Mouse (Mus musculus): ENCODE data around the gene Tvp23b. TPM values are rescaled to one million over a fixed set of nuclear protein-coding genes. Genes with fewer than 3 reads are reported as not detected.
A peak's percentile ranks its signal among the peaks of the same experiment; 100 is the strongest.

Tvp23b gene
- polyA plus RNA-seq, 1 experiment from 2014 or later = 67.1 TPM

DNA sequence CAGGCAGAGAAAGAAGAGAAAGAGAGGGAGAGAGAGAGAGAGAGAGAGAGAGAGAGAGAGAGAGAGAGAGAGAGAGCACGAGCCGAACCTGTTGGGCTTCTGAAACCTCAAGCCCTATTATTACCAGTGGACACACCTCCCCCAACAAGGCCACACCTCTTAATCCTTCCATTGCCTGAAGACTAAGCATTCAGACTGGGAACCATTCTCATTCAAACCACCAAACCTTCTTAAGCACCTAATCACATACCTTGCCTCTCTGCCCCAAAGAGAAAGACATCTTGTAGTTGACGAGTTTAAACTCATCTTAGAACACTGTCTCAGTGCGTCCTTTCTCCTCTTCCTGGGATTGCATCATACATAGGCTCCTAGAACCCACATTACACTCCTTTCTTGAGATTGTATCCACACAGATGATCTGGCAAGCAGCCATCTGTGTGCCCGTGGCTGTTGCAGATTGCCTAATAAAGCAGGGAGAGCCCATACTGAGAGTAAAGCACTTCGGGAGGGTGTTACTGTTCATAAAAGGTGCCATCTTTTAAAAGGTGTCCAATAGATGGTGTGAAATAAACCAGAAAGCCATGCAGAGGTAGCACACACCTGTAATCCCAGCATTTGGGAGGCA is 24.7 kb downstream of the Tvp23b start:
- no peak overlapping the region for H3K9ac ChIP-seq
- H3K4me3 ChIP-seq = no peak overlapping the region
- H3K27ac ChIP-seq = no peak overlapping the region
- no peaks in the 10 kb centered on the region for H3K27me3 ChIP-seq
- no peaks in the 10 kb centered on the region for H3K36me3 ChIP-seq
- 64% methylated on average over 4 of the region's 6 CpGs for WGBS
- no peak for ATAC-seq (ENCODE audit: low FRiP score, low read depth)
- 0 out of 2 replicates have a peak, but pooled peaks cover 3% of the 10 kb centered on the region for H3K4me1 ChIP-seq
- no peak overlapping the region for H3K4me2 ChIP-seq (replicated peaks)
- no peaks in the 10 kb centered on the region for H3K9me3 ChIP-seq

DNA sequence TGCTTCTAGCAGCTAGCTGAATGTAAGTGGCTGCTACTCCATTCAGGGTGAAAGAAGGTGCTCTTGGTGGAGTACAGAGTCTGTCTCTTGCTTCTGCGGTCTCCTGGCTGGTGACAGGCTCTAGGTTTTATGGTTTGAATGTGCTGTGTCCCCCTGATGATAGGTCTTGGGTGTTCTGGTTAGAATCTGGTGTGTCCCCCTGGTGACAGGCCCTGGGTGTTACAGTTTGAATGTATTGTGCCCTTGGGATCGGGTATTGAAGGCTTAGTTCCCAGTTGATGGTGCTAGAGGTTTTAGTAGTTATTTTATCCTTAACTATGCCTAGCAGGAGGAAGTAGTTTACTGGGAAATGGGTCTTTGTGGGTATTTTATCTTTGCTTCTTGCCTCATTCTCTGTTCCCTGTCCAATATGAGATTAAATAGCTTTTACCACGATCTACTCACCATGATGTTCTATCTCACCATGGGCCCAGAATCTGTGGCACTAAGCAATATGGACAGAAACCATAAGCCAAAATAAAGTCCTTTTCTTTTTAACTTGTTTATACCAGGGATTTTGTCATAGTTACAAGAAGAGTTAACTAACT is 30.6 kb downstream of the Tvp23b start:
- Histone ChIP-seq H3K4me1 (peaks cover 9% of the 10 kb centered on the region), H3K36me3 (no peaks in the 10 kb centered on the region), H3K9ac (no peak overlapping the region), H3K4me3 (no peak overlapping the region), H3K27me3 (no peaks in the 10 kb centered on the region), H3K9me3 (no peaks in the 10 kb centered on the region), H3K4me2 (replicated peaks) (no peak overlapping the region), H3K27ac (no peak overlapping the region)
- WGBS = 65% methylated on average over 3 of the region's 3 CpGs
- ATAC-seq (ENCODE audit: low FRiP score, low read depth) = no peak

DNA sequence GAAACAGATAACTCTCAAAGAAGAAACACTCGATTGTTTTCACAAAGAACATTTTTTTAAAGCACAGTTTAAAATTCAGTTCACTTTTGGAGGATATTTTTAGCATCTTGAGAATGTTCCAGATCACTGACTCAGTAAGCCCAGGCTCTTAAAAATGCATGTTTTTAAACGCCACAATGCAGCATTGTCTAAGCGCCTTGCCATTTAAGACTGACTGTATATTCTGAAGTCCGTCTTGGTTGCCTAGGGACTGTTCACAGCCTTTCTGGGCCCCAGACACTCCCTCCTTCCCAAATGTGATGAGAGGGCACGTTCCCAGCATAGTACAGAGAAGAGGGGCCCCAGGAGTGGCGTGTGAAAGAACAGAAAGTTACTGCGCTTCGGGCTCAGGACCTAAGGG is 32.1 kb downstream of the Tvp23b start:
- Histone ChIP-seq H3K4me2 (replicated peaks) (no peak overlapping the region), H3K4me1 (peaks cover 13% of the 10 kb centered on the region), H3K27me3 (no peaks in the 10 kb centered on the region), H3K27ac (0 out of 2 replicates have a peak overlapping the region, but pooled peaks have one; percentile 44), H3K4me3 (no peak overlapping the region), H3K36me3 (no peaks in the 10 kb centered on the region), H3K9ac (no peak overlapping the region), H3K9me3 (no peaks in the 10 kb centered on the region)
- WGBS = 59% methylated on average over 8 of the region's 8 CpGs
- no peak for ATAC-seq (ENCODE audit: low FRiP score, low read depth)

DNA sequence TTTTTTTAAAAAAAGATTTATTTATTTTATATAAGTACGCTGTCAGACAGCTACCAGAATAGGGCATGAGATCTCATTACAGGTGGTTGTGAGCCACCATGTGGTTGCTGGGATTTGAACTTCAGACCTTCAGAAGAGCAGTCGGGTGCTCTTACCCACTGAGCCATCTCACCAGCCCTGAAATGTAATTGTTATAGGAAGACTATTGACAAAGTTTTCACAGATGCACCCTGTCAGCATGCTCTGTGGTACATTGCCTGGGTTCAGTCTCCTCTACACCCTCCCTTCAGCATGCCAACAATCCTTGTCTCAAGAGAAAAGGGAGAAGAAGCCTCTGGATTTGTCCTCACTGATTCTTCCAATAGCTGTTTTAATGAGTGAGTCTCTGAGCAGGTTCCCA is 33.9 kb downstream of the Tvp23b start:
- Histone ChIP-seq H3K4me1 (peaks cover 13% of the 10 kb centered on the region), H3K27ac (no peak overlapping the region), H3K9ac (no peak overlapping the region), H3K4me2 (replicated peaks) (no peak overlapping the region), H3K36me3 (no peaks in the 10 kb centered on the region), H3K9me3 (no peaks in the 10 kb centered on the region), H3K27me3 (no peaks in the 10 kb centered on the region), H3K4me3 (no peak overlapping the region)
- WGBS = 92% methylated on average over 2 of the region's 2 CpGs
- no peak for ATAC-seq (ENCODE audit: low FRiP score, low read depth)

DNA sequence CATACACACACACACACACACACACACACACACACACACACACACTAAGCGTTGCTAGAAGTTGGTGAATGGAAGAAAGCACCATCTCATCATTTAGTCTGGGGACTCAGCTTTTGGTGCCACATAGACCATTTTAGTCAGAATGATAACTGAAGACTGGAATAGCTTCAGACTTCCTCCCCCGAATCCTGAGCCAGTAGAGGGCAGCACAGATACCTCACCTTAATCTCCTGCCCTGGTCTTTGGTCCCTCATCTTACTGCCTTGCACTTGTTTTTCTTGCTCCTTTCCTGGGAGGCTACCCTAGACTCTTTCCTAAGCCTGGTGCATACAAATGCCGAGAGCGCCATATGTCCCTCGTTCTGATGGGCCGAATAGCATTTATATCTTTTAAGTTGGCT is 35.3 kb downstream of the Tvp23b start:
- H3K4me3 ChIP-seq = no peak overlapping the region
- no peak overlapping the region for H3K27ac ChIP-seq
- 0 out of 2 replicates have a peak, but pooled peaks cover 4% of the 10 kb centered on the region for H3K9me3 ChIP-seq
- no peak overlapping the region for H3K9ac ChIP-seq
- H3K4me1 ChIP-seq = peaks cover 13% of the 10 kb centered on the region
- no peaks in the 10 kb centered on the region for H3K36me3 ChIP-seq
- no peak overlapping the region for H3K4me2 ChIP-seq (replicated peaks)
- H3K27me3 ChIP-seq = no peaks in the 10 kb centered on the region
- ATAC-seq (ENCODE audit: low FRiP score, low read depth) = no peak
- 59% methylated on average over 6 of the region's 6 CpGs for WGBS

DNA sequence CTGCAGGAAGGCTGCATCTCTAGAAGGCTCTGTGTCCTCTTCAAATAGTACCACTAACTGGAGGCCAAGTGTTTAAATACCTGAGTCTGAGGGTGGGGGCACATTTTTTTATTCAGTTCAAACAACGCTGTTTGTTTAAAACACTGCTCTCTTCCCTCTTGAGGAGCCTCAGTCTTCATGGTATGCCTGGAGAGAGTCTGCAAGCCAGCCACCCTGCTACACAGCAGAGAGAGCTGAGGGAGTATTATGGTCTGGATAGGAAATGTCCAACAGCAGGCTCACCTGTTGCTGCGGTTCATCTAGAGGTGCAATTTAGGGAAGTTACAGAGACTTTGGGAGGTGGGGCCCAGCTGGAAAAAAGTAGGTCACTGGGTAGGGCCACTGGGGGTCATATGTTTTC is 36.2 kb downstream of the Tvp23b start:
- Histone ChIP-seq H3K4me2 (replicated peaks) (no peak overlapping the region), H3K4me1 (peaks cover 22% of the 10 kb centered on the region), H3K9me3 (0 out of 2 replicates have a peak, but pooled peaks cover 4% of the 10 kb centered on the region), H3K36me3 (no peaks in the 10 kb centered on the region), H3K27me3 (no peaks in the 10 kb centered on the region), H3K9ac (no peak overlapping the region), H3K27ac (no peak overlapping the region), H3K4me3 (no peak overlapping the region)
- WGBS = 73% methylated on average over 2 of the region's 2 CpGs
- ATAC-seq (ENCODE audit: low FRiP score, low read depth) = no peak

DNA sequence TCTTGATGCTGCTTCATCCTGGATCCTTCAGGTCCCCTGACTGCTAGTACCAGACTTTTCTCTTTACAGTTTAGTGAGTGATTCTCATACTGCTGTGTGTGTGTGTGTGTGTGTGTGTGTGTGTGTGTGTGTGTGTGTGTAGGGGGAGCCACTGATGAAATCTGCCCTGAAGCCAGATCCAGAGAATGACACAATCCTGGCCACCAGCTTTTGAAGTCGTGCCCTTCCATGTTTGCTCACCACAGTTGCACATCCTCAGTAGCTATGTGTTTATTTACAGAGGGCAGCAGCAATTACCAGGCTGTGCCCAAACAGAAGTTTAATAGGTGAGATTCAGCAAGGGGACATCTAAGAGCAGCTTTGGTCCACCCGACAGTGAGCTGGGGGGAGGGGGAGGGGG is 37.5 kb downstream of the Tvp23b start:
- WGBS = 13% methylated on average over 2 of the region's 2 CpGs
- Histone ChIP-seq H3K27ac (no peak overlapping the region), H3K9ac (no peak overlapping the region), H3K4me3 (no peak overlapping the region), H3K9me3 (0 out of 2 replicates have a peak, but pooled peaks cover 4% of the 10 kb centered on the region), H3K4me1 (peaks cover 20% of the 10 kb centered on the region), H3K36me3 (no peaks in the 10 kb centered on the region), H3K4me2 (replicated peaks) (no peak overlapping the region), H3K27me3 (no peaks in the 10 kb centered on the region)
- no peak for ATAC-seq (ENCODE audit: low FRiP score, low read depth)

DNA sequence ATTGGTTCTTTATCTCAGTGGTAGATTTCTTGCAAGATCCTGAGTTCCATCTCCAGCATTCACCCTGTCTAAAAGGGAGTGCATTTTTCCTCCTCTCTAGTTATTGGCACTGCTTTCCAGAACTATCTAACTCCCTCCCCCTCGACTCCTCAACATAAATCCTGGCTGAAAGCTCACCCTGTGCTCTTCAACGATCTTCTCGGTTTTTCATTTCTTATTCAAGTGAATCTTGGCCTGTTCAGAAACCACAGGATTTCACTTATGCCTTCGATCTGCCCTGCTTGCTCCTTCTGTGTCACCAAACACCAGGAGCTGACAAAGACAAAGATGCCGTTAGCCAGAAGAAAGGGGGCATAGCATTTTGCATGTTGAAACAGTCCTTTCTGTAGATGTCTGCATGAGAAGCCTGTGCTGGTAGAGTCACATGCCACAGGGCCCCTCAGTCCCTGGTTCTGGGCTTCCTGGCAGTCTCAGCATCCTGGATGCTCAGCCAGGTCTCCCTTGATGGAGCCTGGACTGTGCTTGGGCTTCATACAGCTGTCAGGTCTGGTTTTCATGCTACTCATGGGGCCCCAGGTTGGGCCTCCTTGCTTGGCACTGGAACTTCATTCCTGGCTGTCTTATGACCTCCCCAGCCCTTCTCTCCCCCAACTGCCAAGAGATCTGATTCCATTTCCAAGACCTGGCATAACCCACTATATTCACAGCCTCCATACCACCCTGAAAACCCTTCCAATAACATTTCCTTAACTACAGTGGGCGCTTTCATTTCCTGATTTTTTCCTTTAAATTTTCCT is 40.9 kb downstream of the Tvp23b start:
- Histone ChIP-seq H3K27ac (peak overlapping the region; percentile 97), H3K4me2 (replicated peaks) (peak overlapping the region; percentile 50), H3K4me1 (peaks cover 27% of the 10 kb centered on the region), H3K27me3 (no peaks in the 10 kb centered on the region), H3K4me3 (peak overlapping the region; percentile 31), H3K36me3 (no peaks in the 10 kb centered on the region), H3K9ac (no peak overlapping the region), H3K9me3 (0 out of 2 replicates have a peak, but pooled peaks cover 4% of the 10 kb centered on the region)
- WGBS = 64% methylated on average over 6 of the region's 6 CpGs
- ATAC-seq (ENCODE audit: low FRiP score, low read depth) = peak; percentile 55; the same call in 1 of the 2 replicates

DNA sequence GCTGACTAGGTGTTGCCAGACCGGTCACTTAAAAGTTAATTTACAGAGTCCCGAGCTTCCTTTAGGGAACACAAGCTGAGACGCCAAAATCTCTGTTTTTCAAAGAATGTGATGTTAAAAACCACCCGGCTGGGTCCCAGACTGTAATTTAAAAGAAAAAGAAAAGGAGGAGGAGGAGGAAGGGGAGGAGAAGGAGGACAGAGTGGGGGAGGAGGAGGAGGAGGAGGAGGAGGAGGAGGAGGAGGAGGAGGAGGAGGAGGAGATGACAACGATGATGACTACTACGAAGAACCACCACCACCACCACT is 41.4 kb downstream of the Tvp23b start:
- ATAC-seq (ENCODE audit: low FRiP score, low read depth) = peak; percentile 25
- Histone ChIP-seq H3K4me1 (peaks cover 23% of the 10 kb centered on the region), H3K27me3 (no peaks in the 10 kb centered on the region), H3K4me2 (replicated peaks) (peak overlapping the region; percentile 50), H3K4me3 (peak overlapping the region; percentile 31), H3K27ac (peak overlapping the region; percentile 97; the same call in 1 of the 2 replicates), H3K36me3 (no peaks in the 10 kb centered on the region), H3K9ac (no peak overlapping the region), H3K9me3 (0 out of 2 replicates have a peak, but pooled peaks cover 4% of the 10 kb centered on the region)
- WGBS = 4% methylated on average over 6 of the region's 6 CpGs

DNA sequence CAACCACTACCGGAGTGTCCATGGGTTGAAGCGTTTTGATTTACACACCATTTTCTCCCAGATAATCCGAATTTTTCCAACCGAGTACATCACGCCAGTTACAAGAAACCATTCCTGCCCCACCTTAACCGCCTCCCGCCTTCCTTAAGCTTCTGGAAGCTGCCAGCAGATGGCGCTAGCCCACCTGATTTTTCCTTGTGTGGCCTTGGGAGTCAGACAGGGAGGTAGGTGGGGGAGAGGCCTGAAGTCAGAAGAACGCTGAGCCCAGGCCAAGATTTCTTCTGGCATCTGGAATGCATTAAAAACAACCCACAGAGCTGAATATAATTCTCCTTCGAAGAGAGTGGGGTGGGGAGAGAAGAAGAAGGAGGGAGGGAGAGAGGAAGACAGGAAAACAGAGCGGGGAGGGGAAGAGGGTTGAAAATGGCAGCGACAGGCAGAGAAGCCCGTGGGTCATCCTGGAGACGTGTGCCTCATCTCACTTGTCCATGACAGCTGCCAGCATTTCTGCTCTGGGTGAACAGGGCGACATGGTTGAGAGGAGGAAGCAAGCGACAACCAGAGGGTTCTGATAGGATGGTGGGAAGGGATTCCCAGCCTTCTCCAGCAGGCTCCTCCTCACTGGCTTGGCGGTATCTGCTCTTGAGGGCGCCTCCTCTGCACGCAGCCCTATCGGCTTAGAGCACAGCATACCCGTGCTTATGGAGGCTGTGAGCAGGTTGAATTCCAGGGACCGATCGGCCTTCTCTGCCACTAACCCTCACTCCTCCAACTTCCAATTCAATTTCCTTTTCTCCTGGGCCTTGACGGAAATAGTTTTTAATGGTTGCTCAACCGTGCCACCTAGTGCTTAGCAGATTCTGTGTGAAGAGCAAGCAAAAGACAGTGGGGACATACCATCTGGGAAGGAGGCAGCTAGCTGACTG is 42.1 kb downstream of the Tvp23b start:
- Histone ChIP-seq H3K9me3 (0 out of 2 replicates have a peak, but pooled peaks cover 4% of the 10 kb centered on the region), H3K4me3 (peak overlapping the region; percentile 32), H3K4me2 (replicated peaks) (peak overlapping the region; percentile 60), H3K36me3 (no peaks in the 10 kb centered on the region), H3K27ac (peak overlapping the region; percentile 97), H3K9ac (peak overlapping the region; percentile 35), H3K4me1 (peaks cover 23% of the 10 kb centered on the region), H3K27me3 (no peaks in the 10 kb centered on the region)
- peak; percentile 90 for ATAC-seq (ENCODE audit: low FRiP score, low read depth)
- 14% methylated on average over 25 of the region's 25 CpGs for WGBS

DNA sequence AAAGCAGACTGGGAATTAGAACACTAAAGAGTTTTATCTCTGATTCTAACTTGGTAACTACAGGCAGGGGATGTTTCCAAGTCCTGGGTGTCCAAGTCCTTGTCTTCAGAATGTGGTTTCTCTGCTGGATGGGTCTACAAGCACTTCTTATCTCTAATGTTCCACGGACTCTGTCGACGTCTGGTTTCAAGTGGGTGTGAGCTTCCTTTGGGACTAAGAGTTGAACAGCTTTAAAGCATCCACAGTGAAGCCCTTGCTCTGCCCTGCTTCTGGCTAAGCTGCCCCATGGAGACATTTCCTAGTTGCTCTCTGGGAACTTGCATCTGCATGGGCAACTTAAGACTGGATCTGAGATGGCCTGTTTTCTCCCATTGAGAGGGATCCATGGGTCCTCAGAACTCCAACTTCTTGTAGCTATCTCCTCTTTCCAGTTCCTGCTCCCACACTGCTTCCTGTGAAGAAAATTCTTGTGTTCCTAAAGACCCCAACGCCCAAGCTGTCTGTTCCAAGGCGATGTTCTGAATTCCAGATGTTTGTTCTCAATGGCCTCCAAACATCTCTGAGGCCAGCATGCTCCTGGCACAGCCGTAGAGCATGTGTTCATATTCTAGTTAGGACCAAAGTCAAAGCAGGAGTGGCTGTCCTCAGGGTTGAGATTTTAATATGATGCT is 45.0 kb downstream of the Tvp23b start:
- no peaks in the 10 kb centered on the region for H3K36me3 ChIP-seq
- no peak overlapping the region for H3K27ac ChIP-seq
- no peaks in the 10 kb centered on the region for H3K27me3 ChIP-seq
- H3K9me3 ChIP-seq = peaks cover 3% of the 10 kb centered on the region; the same call in 1 of the 2 replicates
- no peak overlapping the region for H3K4me2 ChIP-seq (replicated peaks)
- 85% methylated on average over 6 of the region's 6 CpGs for WGBS
- no peak for ATAC-seq (ENCODE audit: low FRiP score, low read depth)
- peaks cover 23% of the 10 kb centered on the region for H3K4me1 ChIP-seq
- H3K4me3 ChIP-seq = no peak overlapping the region
- H3K9ac ChIP-seq = no peak overlapping the region
